Mouse (Mus musculus): ENCODE results near the gene Gm10096. TPM values are rescaled to one million over a fixed set of nuclear protein-coding genes. Genes with fewer than 3 reads are reported as not detected.
"Not testable (repeated sequence)": the region's sequence is repeated elsewhere in the genome, so short reads cannot be mapped to it uniquely, and the experiment has no call there.

The Gm10096 gene
- not detected for total RNA-seq (2021)
- long read RNA-seq, result 0 reads

DNA sequence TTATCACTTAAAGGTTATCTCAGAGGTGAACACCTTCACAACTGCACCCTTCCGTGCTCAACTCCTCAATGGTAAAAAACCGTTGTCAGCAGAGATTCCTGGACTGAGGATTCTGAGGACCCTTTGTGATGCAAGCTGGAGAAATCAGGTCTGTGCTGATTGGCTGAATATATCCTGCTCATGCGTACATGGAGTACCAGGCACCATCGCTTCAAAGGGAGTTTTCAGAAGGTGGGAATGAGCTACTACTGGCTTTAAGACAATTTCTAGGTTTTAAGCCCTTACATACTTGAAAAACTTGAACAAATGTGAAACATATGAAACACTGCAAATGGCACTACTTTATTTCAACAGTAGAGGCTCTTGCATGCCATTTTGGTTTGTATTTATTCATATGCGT, at the start of gene Gm10096:
Gm10096 (minus strand) TSS at position 101 of the 400 bp plus-strand sequence.
- DNase-seq (ENCODE audit: low spot score in 2 of 2), result not testable (repeated sequence)

All from layer of hippocampus, adult 18-20 months (tissue).